Mouse (Mus musculus): ENCODE results near the gene Prg3. TPM values are rescaled to one million over a fixed set of nuclear protein-coding genes. Genes with fewer than 3 reads are reported as not detected.

Gene Prg3
- polyA plus RNA-seq, 1 experiment: not detected

DNA sequence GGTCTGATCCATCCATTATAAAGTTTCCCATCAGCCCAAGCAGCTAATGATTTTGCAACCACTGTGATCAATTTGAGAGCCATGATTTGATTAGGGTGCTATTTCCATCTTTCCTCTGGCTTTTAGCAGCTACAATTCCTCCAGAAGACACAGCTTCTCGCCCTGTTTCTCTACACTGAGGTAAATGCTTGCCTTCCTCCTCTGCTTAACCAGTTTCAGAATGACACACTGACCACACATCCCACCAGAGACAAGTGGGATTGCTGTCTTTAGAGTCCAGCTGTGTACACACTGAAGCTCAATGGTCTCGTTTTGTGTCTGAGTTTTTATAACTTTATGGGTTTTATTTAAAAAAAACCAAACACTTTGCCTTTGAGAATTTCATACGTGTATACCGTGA, 35.3 kb upstream of the Prg3 start:
- no peaks in the 10 kb centered on the region for H3K36me3 ChIP-seq (ENCODE audit: control insufficient read depth, insufficient read depth)

GRCm38 (mm10) chr2:84955435-84955834, 32.6 kb upstream of the Prg3 start:
- TF ChIP-seq MAX (IDR thresholded peaks at IDR 0.05) (no peak), CTCF (IDR thresholded peaks at IDR 0.05; ENCODE audit: control insufficient read depth, insufficient read depth, insufficient read length) (no peak), MYOG (IDR thresholded peaks at IDR 0.05; ENCODE audit: control insufficient read depth, extremely low read depth, insufficient read length) (no peak), USF1 (IDR thresholded peaks at IDR 0.05; ENCODE audit: low read depth) (no peak), CEBPB (IDR thresholded peaks at IDR 0.05; ENCODE audit: low read depth) (no peak), FOSL1 (IDR thresholded peaks at IDR 0.05; ENCODE audit: insufficient read depth, low read length, poor library complexity, severe bottlenecking) (no peak), MYOD1 (IDR thresholded peaks at IDR 0.05; ENCODE audit: control insufficient read depth, insufficient read length, low read depth) (no peak)
- Histone ChIP-seq H3K79me2 (ENCODE audit: control insufficient read depth, insufficient read depth) (no peaks in the 10 kb centered on the region), H3ac (ENCODE audit: control insufficient read depth, insufficient read length, low read depth) (no peak overlapping the region), H3K4me3 (ENCODE audit: insufficient read depth, poor library complexity, severe bottlenecking) (no peak overlapping the region), H3K79me3 (ENCODE audit: low read depth) (no peaks in the 10 kb centered on the region), H3K36me3 (ENCODE audit: control insufficient read depth, insufficient read depth) (no peaks in the 10 kb centered on the region), H3K27me3 (ENCODE audit: control insufficient read depth, insufficient read depth, insufficient read length) (no peaks in the 10 kb centered on the region)

More for the DNA sequence above, 35.3 kb upstream of the Prg3 start:
- Histone ChIP-seq H3ac (ENCODE audit: control insufficient read depth, insufficient read length, low read depth) (no peak overlapping the region), H3K79me3 (ENCODE audit: low read depth) (no peaks in the 10 kb centered on the region), H3K79me2 (ENCODE audit: control insufficient read depth, insufficient read depth) (no peaks in the 10 kb centered on the region), H3K27me3 (ENCODE audit: control insufficient read depth, insufficient read depth, insufficient read length) (no peaks in the 10 kb centered on the region), H3K4me3 (ENCODE audit: insufficient read depth, poor library complexity, severe bottlenecking) (no peak overlapping the region)
- TF ChIP-seq USF1 (IDR thresholded peaks at IDR 0.05; ENCODE audit: low read depth) (no peak), MYOG (IDR thresholded peaks at IDR 0.05; ENCODE audit: control insufficient read depth, extremely low read depth, insufficient read length) (no peak), MAX (IDR thresholded peaks at IDR 0.05) (no peak), MYOD1 (IDR thresholded peaks at IDR 0.05; ENCODE audit: control insufficient read depth, insufficient read length, low read depth) (no peak), FOSL1 (IDR thresholded peaks at IDR 0.05; ENCODE audit: insufficient read depth, low read length, poor library complexity, severe bottlenecking) (no peak), CEBPB (IDR thresholded peaks at IDR 0.05; ENCODE audit: low read depth) (no peak), CTCF (IDR thresholded peaks at IDR 0.05; ENCODE audit: control insufficient read depth, insufficient read depth, insufficient read length) (no peak)

DNA sequence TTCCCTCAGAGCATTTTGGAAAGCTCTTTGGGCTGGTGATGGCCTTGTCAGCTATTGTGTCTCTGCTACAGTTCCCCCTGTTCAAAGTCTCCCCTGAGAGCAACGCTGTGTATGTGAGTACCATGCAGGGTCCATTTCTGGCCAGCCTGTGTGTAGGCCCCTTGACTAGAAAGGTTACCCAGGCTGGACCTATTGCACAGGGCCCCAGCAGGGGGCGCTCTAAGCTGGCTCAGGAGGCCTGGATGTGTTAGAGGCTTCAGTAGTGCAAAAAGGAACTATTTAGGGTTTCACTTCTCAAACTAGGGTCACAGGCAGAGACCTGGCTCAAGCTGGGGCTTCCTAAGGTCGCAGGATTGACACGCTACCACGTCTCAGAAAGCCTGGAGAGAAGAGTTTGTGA, 31.7 kb upstream of the Prg3 start:
- Histone ChIP-seq H3K4me3 (ENCODE audit: insufficient read depth, poor library complexity, severe bottlenecking) (no peak overlapping the region), H3K79me2 (ENCODE audit: control insufficient read depth, insufficient read depth) (no peaks in the 10 kb centered on the region), H3K27me3 (ENCODE audit: control insufficient read depth, insufficient read depth, insufficient read length) (no peaks in the 10 kb centered on the region), H3ac (ENCODE audit: control insufficient read depth, insufficient read length, low read depth) (no peak overlapping the region), H3K79me3 (ENCODE audit: low read depth) (no peaks in the 10 kb centered on the region), H3K36me3 (ENCODE audit: control insufficient read depth, insufficient read depth) (no peaks in the 10 kb centered on the region)
- TF ChIP-seq USF1 (IDR thresholded peaks at IDR 0.05; ENCODE audit: low read depth): no peak
- peak; percentile 75 for TF ChIP-seq CTCF (IDR thresholded peaks at IDR 0.05; ENCODE audit: control insufficient read depth, insufficient read depth, insufficient read length)

- Histone ChIP-seq H3K79me3 (ENCODE audit: low read depth) (no peaks in the 10 kb centered on the region), H3K36me3 (ENCODE audit: control insufficient read depth, insufficient read depth) (no peaks in the 10 kb centered on the region), H3K27me3 (ENCODE audit: control insufficient read depth, insufficient read depth, insufficient read length) (no peaks in the 10 kb centered on the region), H3K4me3 (ENCODE audit: insufficient read depth, poor library complexity, severe bottlenecking) (no peak overlapping the region), H3ac (ENCODE audit: control insufficient read depth, insufficient read length, low read depth) (no peak overlapping the region), H3K79me2 (ENCODE audit: control insufficient read depth, insufficient read depth) (no peaks in the 10 kb centered on the region)
- TF ChIP-seq CTCF (IDR thresholded peaks at IDR 0.05; ENCODE audit: control insufficient read depth, insufficient read depth, insufficient read length) (no peak), FOSL1 (IDR thresholded peaks at IDR 0.05; ENCODE audit: insufficient read depth, low read length, poor library complexity, severe bottlenecking) (no peak), USF1 (IDR thresholded peaks at IDR 0.05; ENCODE audit: low read depth) (no peak), CEBPB (IDR thresholded peaks at IDR 0.05; ENCODE audit: low read depth) (no peak), MYOD1 (IDR thresholded peaks at IDR 0.05; ENCODE audit: control insufficient read depth, insufficient read length, low read depth) (no peak), MYOG (IDR thresholded peaks at IDR 0.05; ENCODE audit: control insufficient read depth, extremely low read depth, insufficient read length) (no peak), MAX (IDR thresholded peaks at IDR 0.05) (no peak)
Measured at GRCm38 (mm10) chr2:84958588-84959264, 29.3 kb upstream of the Prg3 start.

- Histone ChIP-seq H3K4me3 (ENCODE audit: insufficient read depth, poor library complexity, severe bottlenecking) (no peak overlapping the region), H3ac (ENCODE audit: control insufficient read depth, insufficient read length, low read depth) (no peak overlapping the region), H3K36me3 (ENCODE audit: control insufficient read depth, insufficient read depth) (no peaks in the 10 kb centered on the region), H3K27me3 (ENCODE audit: control insufficient read depth, insufficient read depth, insufficient read length) (no peaks in the 10 kb centered on the region), H3K79me2 (ENCODE audit: control insufficient read depth, insufficient read depth) (no peaks in the 10 kb centered on the region), H3K79me3 (ENCODE audit: low read depth) (no peaks in the 10 kb centered on the region)
- no peak for TF ChIP-seq MAX (IDR thresholded peaks at IDR 0.05)
- no peak for TF ChIP-seq CEBPB (IDR thresholded peaks at IDR 0.05; ENCODE audit: low read depth)
- no peak for TF ChIP-seq FOSL1 (IDR thresholded peaks at IDR 0.05; ENCODE audit: insufficient read depth, low read length, poor library complexity, severe bottlenecking)
- TF ChIP-seq USF1 (IDR thresholded peaks at IDR 0.05; ENCODE audit: low read depth): no peak
- TF ChIP-seq MYOG (IDR thresholded peaks at IDR 0.05; ENCODE audit: control insufficient read depth, extremely low read depth, insufficient read length): no peak
- TF ChIP-seq MYOD1 (IDR thresholded peaks at IDR 0.05; ENCODE audit: control insufficient read depth, insufficient read length, low read depth): no peak
- no peak for TF ChIP-seq CTCF (IDR thresholded peaks at IDR 0.05; ENCODE audit: control insufficient read depth, insufficient read depth, insufficient read length)
Measured at GRCm38 (mm10) chr2:84961300-84961699, 26.7 kb upstream of the Prg3 start.

DNA sequence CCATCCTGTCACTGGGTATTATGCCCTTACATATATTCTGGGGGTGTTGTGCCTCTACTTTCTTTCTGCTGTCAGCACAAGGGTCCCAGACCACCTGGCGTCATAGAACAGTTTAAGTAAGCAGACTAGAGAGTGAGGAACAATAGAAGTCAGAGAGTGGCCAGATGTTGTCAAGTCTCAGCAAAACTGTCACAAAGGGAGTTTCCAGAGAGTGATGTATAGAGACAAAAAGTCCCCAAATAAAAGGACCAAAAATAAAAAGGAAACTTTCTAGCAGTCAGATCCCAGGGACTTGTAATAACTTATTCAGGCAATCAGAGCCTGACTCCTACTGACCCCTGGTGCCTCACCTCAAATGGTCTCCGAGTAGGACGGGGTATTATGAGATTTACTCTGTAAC, 26.1 kb upstream of the Prg3 start:
- Histone ChIP-seq H3K4me3 (ENCODE audit: insufficient read depth, poor library complexity, severe bottlenecking) (no peak overlapping the region), H3ac (ENCODE audit: control insufficient read depth, insufficient read length, low read depth) (no peak overlapping the region), H3K79me3 (ENCODE audit: low read depth) (no peaks in the 10 kb centered on the region), H3K36me3 (ENCODE audit: control insufficient read depth, insufficient read depth) (no peaks in the 10 kb centered on the region), H3K79me2 (ENCODE audit: control insufficient read depth, insufficient read depth) (no peaks in the 10 kb centered on the region), H3K27me3 (ENCODE audit: control insufficient read depth, insufficient read depth, insufficient read length) (no peaks in the 10 kb centered on the region)
- no peak for TF ChIP-seq MYOD1 (IDR thresholded peaks at IDR 0.05; ENCODE audit: control insufficient read depth, insufficient read length, low read depth)
- no peak for TF ChIP-seq CEBPB (IDR thresholded peaks at IDR 0.05; ENCODE audit: low read depth)
- no peak for TF ChIP-seq MYOG (IDR thresholded peaks at IDR 0.05; ENCODE audit: control insufficient read depth, extremely low read depth, insufficient read length)
- no peak for TF ChIP-seq CTCF (IDR thresholded peaks at IDR 0.05; ENCODE audit: control insufficient read depth, insufficient read depth, insufficient read length)
- no peak for TF ChIP-seq USF1 (IDR thresholded peaks at IDR 0.05; ENCODE audit: low read depth)
- TF ChIP-seq FOSL1 (IDR thresholded peaks at IDR 0.05; ENCODE audit: insufficient read depth, low read length, poor library complexity, severe bottlenecking): no peak
- TF ChIP-seq MAX (IDR thresholded peaks at IDR 0.05): no peak

Data from C2C12 (cell line).